Mouse (Mus musculus): Measurements from ENCODE around the gene Atf6b.

Gene Atf6b

DNA sequence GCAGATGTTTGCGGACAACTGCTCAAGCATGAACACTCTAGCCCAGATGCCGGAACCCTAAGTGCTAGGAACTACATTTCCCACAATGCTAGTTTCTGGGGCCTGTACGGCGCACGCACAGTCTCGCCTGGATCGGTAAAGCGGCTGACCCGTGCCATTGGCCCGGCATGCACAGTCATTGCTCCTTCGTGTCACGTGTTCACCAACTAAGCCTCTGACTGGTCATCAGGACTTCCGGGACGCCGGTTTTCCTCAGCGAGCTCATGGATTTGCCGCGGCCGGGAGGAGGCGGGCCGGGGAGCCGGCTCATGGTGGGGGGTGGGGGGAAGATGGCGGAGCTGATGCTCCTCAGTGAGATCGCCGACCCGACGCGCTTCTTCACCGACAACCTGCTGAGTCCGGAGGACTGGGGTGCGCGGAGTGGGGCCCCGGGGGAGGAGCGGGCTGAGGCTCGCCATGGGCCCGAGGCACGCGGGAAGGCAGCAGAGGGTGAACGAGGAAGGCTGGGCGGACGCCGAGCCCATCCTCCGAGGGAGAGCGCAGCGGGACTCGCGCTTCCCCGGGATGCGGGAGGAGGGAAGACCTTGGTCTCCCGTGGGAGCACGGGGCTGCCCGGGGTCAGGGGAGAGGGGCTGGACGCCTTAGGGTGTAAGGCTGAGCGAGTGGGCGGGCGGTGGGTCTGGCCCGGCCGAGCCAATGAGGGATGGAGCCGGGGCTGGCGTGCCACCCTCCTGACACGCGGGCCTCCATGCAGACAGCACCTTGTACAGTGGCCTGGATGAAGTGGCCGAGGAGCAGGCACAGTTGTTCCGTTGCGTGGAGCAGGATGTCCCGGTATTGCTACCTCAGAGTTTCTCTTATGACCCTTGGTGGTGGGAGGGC is at the start of gene Atf6b:
Gene Atf6b (plus strand): TSS at position 241 of the 882 bp plus-strand sequence.
- peak; percentile 92 to 98 for DNase-seq

DNA sequence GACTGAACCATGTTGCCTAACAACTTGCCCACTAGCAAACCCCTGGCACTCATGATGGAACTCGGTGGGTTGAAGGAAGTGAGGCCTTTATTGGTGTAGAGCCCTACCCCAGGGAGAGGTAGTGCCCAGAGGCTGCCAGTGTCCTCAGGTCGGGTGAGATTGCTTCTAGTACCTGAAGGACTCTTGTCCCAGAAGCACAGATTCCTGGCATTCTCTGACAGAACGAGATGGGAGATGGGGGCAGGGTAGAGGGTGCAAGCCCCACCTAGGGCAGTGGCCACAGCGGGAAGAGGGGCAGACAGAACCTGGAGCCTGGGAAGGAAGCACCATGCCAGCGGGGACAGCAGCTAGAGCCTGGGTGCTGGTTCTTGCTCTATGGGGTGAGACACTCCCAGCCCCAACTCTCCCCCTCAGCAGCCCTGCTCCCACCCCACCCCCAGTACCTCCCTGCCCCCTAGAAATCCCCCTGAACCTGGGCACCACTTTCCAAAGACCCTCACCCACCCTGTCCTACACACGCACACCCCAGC is 49.3 kb upstream of the Atf6b start, which contains the start of gene Ager:
Gene Ager (plus strand): TSS at position 297 of the 530 bp plus-strand sequence.
- DNase-seq: peak in 1 of 2 experiments; percentile 6

- DNase-seq: peak in 1 of 2 experiments; percentile 20
Observed at GRCm38 (mm10) chr17:34599891-34600290, 47.1 kb upstream of the Atf6b start.

- DNase-seq: no peak
Observed at GRCm38 (mm10) chr17:34601796-34602195, 45.1 kb upstream of the Atf6b start.

GRCm38 (mm10) chr17:34603375-34604060 is 43.4 kb upstream of the Atf6b start, which contains the start of gene Rnf5:
Gene Rnf5 (minus strand): TSS chr17:34603690.
- peak; percentile 97 to 100 for DNase-seq

- peak; percentile 96 to 100 for DNase-seq
Observed at GRCm38 (mm10) chr17:34604061-34604508, 42.9 kb upstream of the Atf6b start, which contains the start of gene Agpat1. Gene Agpat1 (plus strand): TSS chr17:34604262.

GRCm38 (mm10) chr17:34604511-34605237 is 42.3 kb upstream of the Atf6b start:
- no peak for DNase-seq

GRCm38 (mm10) chr17:34605609-34606008 is 41.3 kb upstream of the Atf6b start:
- peak; percentile 97 for DNase-seq

DNA sequence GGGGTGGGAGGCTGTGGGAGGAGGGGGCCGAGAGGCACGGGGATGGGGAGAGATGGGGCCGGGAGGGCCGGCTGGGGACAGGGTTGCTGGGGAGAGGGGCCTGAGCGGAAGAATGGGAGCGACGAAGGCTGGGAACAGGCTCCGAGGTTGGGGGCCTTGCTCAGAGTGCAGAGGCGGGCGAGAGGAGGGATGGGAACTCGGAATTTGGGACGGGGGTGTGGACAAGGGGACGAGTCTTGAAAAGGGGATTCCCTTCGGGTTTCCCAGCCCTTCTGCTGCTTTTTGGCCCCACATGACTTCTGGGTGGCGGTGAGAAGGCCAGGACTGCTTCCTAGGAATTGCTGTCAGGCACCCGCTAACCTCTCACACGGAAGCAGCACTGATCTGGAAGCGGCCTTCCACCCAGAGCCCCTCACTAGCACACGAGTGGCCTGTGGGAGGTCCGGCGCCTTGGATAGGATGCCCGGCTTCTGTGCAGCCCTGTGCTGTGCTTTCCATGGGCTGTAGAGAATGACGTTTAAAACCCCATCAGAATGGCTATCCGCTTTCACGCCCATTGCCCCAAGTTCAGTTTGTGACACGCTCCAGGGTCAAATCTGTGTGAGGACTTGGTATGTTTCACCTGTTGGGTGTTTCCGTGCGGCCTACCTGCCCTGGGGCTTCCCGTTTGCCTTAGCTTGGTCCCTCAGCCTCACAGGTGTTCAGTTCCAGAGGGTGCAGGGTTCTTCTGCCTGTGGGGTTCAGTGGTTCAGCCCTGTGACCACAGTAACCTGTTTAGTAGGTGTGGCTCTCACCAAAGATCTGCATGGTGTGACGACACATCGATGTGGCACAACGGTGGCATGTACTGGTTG is 40.5 kb upstream of the Atf6b start:
- peak in 1 of 2 experiments; percentile 45 for DNase-seq

- peak in 1 of 2 experiments; percentile 37 for DNase-seq
Observed at GRCm38 (mm10) chr17:34607997-34608396, 38.9 kb upstream of the Atf6b start.

GRCm38 (mm10) chr17:34611050-34611449 is 35.9 kb upstream of the Atf6b start:
- DNase-seq: peak in 1 of 2 experiments; percentile 11

DNA sequence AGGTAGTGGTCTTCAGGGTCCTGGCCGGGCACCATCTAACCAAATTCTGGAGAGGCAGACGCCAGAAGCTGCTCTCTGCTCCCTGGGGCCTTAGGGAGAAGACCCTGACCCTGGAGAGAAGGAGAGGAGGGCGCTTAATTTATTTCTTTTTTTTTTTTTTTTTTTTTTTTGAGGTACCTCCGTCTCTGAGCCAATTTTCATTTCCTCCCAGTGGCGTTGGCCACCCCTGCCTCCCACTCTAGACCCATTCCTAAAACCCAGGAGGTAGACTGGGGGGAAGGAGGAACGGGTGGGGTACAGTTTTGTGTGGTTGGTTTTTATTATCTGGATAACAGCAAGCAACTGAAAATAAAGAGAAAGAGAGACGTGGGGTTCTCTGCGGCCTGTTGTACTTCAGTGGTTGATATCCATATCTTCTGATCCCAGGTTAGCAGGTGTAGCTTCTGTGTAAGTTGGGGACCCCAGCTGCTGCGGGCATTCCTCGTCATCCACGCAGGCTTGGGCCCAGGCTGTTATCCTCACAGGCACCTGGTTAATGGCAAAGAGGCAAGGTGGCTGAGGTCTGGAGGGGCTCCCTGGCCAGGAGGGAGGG is 33.8 kb upstream of the Atf6b start:
- no peak for DNase-seq

DNA sequence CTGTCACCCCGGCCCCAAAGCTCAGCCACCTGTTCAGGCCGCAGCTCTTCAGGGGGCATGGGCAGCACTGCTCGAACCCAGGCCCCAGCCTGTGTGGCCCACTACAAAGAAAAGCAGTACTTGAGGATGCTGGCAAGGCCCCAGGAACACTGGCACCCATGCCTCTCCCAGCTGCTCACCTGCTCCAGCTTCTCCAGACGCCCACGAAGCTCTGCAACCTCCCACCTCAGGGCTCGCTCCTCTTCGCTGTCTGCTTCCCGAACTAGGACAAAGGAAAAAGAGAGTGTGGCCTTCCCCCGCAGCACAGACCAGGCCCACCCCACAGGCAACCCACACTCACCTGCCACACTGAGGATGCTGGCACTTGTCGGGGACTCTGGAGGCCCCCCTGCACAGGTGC is 33.1 kb upstream of the Atf6b start:
- no peak for DNase-seq

GRCm38 (mm10) chr17:34615871-34616270 is 31.1 kb upstream of the Atf6b start, which contains the start of gene Egfl8:
Gene Egfl8 (minus strand): TSS chr17:34615971.
- no peak for DNase-seq

- peak; percentile 73 to 76 for DNase-seq
Observed at GRCm38 (mm10) chr17:34618999-34619398, 27.9 kb upstream of the Atf6b start.

DNA sequence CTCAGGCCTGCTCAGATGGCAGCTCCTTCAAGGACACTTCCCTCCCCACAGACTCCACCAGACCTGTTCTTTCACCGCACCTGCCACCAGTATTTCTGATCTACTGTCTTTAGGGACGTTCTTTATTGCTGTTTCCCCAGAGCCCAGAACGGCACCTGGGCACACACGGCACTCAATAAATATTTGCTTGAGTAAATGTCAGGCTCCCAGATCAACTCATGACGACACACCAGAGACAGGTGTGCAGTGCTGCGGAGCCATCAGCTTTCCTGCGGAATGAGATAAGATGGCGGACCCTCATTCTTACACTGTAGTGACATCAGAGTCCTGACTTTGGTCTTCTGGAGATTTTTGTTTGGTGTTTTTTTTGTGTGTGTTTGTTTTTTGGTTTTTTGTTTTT is 25.9 kb upstream of the Atf6b start:
- no peak for DNase-seq

DNA sequence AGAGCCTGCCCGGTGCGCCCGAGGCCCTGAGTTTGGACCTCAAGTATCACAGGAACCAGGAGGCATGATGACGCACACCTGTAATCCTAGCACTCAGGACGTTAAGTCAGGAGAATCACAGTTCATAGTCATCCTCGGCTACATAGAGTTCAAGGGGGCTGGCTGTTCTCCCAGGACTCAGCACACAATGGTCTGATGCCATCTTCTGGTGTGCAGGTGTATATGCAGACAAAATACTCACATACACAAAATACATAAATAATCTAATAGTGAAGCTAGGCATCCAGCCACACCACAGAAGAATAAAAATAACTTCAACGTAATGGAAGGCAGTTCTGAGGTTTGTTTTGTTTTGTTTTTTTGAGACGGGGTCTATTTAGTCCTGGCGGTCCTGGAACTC is 23.8 kb upstream of the Atf6b start:
- no peak for DNase-seq

DNA sequence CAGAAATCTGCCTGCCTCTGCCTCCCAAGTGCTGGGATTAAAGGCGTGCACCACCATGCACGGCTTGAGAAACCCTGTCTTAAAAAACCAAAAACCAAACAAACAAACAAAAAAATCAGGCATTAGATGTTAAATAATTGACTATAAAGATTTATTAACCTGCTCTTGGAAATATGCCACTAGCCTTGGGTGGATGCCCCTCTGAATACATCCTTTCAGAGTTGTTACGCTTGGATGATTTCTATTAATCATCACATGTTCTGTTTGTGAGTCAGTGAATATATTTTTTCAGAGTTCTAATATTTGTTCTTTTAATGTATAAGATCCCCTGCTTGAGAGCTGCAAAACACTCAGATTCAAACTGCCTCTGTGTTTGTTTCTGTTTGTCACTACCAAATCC is 22.0 kb upstream of the Atf6b start:
- no peak for DNase-seq

DNA sequence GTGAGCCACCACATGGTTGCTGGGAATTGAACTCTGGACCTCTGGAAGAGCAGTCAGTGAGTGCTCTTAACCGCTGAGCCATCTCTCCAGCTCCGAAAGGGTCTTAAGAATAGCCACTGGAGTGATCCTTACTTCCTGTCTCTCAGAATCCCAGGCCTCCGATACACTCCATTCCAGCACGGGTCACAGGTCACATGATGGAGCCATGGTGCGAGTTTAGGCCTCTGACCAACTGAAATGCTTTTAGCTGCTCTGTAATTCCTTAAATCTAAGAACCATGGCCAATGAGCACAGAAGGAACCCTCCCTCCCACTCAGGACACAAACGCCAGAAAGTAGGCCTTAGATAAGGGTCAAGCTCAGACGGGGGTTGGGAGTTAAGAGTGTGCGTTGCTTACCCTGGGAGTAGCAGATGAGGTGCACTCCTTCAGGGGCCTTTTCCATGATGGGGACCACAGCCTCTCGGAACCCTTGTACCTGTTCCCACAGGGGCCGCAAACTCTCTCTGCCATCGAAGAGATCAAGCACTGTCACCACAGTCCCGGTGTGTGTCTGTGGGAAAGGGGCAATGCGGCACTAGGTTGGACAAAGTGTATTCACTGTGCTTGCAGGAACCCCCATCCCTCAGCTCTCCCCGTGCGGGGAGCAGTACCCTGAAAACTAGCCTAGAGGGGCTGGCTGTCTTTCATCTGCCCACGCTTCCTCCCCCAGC is 20.7 kb upstream of the Atf6b start:
- no peak for DNase-seq

DNA sequence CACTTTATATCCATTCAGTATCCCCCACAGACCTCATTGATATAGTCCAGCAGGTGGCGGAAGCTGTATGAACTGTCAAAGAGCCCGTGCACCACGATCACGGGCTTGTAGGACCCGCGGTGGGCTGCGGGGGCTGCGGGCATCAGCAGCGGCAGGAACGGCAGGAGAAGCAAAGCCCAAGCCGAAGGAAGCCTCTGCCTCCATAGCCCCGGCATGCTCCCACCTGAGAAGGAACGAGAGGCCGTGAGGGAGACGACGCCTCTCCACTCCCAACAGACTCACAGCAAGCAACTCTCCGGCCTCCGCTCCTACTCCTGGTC is 20.2 kb upstream of the Atf6b start:
- DNase-seq: no peak
